Mouse (Mus musculus): ENCODE measurements around the gene Lif.

- TF ChIP-seq POLR2A (IDR thresholded peaks at IDR 0.05; ENCODE audit: control insufficient read depth in 1 of 2, insufficient read depth in 1 of 2, low read depth in 1 of 2, low read length in 2 of 2, poor library complexity in 1 of 2) (no peak), CTCF (IDR thresholded peaks at IDR 0.05 in 2 of 3, conservative IDR thresholded peaks at IDR 0.05 in 1 of 3; ENCODE audit: control insufficient read depth in 1 of 3, insufficient read depth in 1 of 3, low read depth in 2 of 3, low read length in 3 of 3, poor library complexity in 1 of 3, severe bottlenecking in 1 of 3) (peak in 2 of 3 experiments; percentile 66 to 82), GATA1 (IDR thresholded peaks at IDR 0.05; ENCODE audit: low read depth, low read length) (no peak), ZNF384 (IDR thresholded peaks at IDR 0.05; ENCODE audit: low read depth, low read length) (no peak), GABPA (IDR thresholded peaks at IDR 0.05; ENCODE audit: low read depth, low read length) (no peak), TCF12 (IDR thresholded peaks at IDR 0.05; ENCODE audit: low read depth, low read length) (no peak), TAL1 (IDR thresholded peaks at IDR 0.05; ENCODE audit: low read length) (no peak), MYB (IDR thresholded peaks at IDR 0.05; ENCODE audit: low read depth, low read length) (no peak)
Measured at GRCm38 (mm10) chr11:4219317-4219751, 38.0 kb upstream of the Lif start.

Data from MEL (cell line).